Mouse (Mus musculus) inflammation-experienced regulatory T-cells, adult 6 months (primary cell): Measurements from ENCODE around the gene Folr1. TPM values are rescaled to one million over a fixed set of nuclear protein-coding genes. Genes with fewer than 3 reads are reported as not detected.

Experiments
- ATAC-seq: one replicate; pipeline ENCODE4 v1.8.0; 2017
- polyA plus RNA-seq, 3 experiments: library from polyadenylated mRNA; unstranded; fragments of 100-300 nt; shearing (Covaris generic); gene quantifications; one replicate each; pipeline ENCODE4 v1.2.1; 2017

The Folr1 gene
- polyA plus RNA-seq = not detected

- no peak for ATAC-seq
These were observed at the start of gene Folr1 for GRCm38 (mm10) chr7:101870629-101871028. Gene Folr1 (minus strand): TSS chr7:101870788.

- ATAC-seq = peak; percentile 80
These were observed 47.5 kb upstream of the Folr1 start for GRCm38 (mm10) chr7:101918071-101918470.

GRCm38 (mm10) chr7:101911982-101912381, 41.4 kb upstream of the Folr1 start:
- no peak for ATAC-seq

- no peak for ATAC-seq
These were observed 39.5 kb upstream of the Folr1 start for GRCm38 (mm10) chr7:101910138-101910537.

GRCm38 (mm10) chr7:101908367-101908766, 37.8 kb upstream of the Folr1 start:
- no peak for ATAC-seq

- ATAC-seq = no peak
These were observed 36.1 kb upstream of the Folr1 start for GRCm38 (mm10) chr7:101906696-101907095.

- ATAC-seq = peak; percentile 6
These were observed 35.7 kb upstream of the Folr1 start, which contains the start of gene Tomt for GRCm38 (mm10) chr7:101906287-101906681. Gene Tomt (minus strand): TSS chr7:101906359.

GRCm38 (mm10) chr7:101905561-101906286, 35.1 kb upstream of the Folr1 start, which contains the start of gene Lamtor1:
Gene Lamtor1 (plus strand): TSS chr7:101905904.
- ATAC-seq = peak; percentile 100

GRCm38 (mm10) chr7:101902846-101903245, 32.3 kb upstream of the Folr1 start:
- ATAC-seq = no peak

GRCm38 (mm10) chr7:101901969-101902368, 31.4 kb upstream of the Folr1 start:
- no peak for ATAC-seq

GRCm38 (mm10) chr7:101900331-101901097, 29.9 kb upstream of the Folr1 start:
- ATAC-seq = no peak

- ATAC-seq = peak; percentile 90
These were observed 25.8 kb upstream of the Folr1 start for GRCm38 (mm10) chr7:101896104-101897066.

- ATAC-seq = no peak
These were observed 25.1 kb upstream of the Folr1 start for GRCm38 (mm10) chr7:101895695-101896094.

GRCm38 (mm10) chr7:101888460-101888859, 17.9 kb upstream of the Folr1 start:
- no peak for ATAC-seq

- ATAC-seq = no peak
These were observed 15.7 kb upstream of the Folr1 start for GRCm38 (mm10) chr7:101886274-101886673.

- ATAC-seq = no peak
These were observed 13.6 kb upstream of the Folr1 start for GRCm38 (mm10) chr7:101884160-101884559.

GRCm38 (mm10) chr7:101882413-101883154, 12.0 kb upstream of the Folr1 start:
- ATAC-seq = no peak

GRCm38 (mm10) chr7:101880855-101881254, 10.3 kb upstream of the Folr1 start:
- ATAC-seq = no peak

GRCm38 (mm10) chr7:101875978-101876377, 5.4 kb upstream of the Folr1 start:
- no peak for ATAC-seq

- ATAC-seq = no peak
These were observed 708 bp upstream of the Folr1 start for GRCm38 (mm10) chr7:101871296-101871695.

- ATAC-seq = no peak
These were observed 1.5 kb downstream of the Folr1 start for GRCm38 (mm10) chr7:101869163-101869500.
